Mouse (Mus musculus) forebrain, embryonic 15.5 days (tissue): ENCODE measurements around the gene Stard13. TPM values are rescaled to one million over a fixed set of nuclear protein-coding genes. Genes with fewer than 3 reads are reported as not detected.
A peak's percentile ranks its signal among the peaks of the same experiment; 100 is the strongest.

Source experiments
- ATAC-seq: fragments of 200-750 bp; cut with Nextera tagmentation; replicated peaks from 2 replicates; pipeline ENCODE4 v1.8.0; 2017; ENCODE audit warnings: mild to moderate bottlenecking, moderate TSS enrichment, moderate library complexity
- H3K27ac ChIP-seq: fragments of 300-500 bp; sonication (generic); replicated peaks from 2 replicates; pipeline ENCODE4 v1.5.1; 2015; ENCODE audit warnings: mild to moderate bottlenecking, inconsistent platforms
- H3K27me3 ChIP-seq: fragments of 300-500 bp; sonication (generic); 2 replicates; pipeline ENCODE4 v1.6.1; 2015; ENCODE audit warnings: inconsistent platforms
- H3K36me3 ChIP-seq: fragments of 300-500 bp; sonication (generic); 2 replicates; pipeline ENCODE4 v1.6.1; 2015; ENCODE audit warnings: mild to moderate bottlenecking, inconsistent platforms
- H3K4me1 ChIP-seq: fragments of 300-500 bp; sonication (generic); 2 replicates; pipeline ENCODE4 v1.6.1; 2015; ENCODE audit warnings: inconsistent platforms
- H3K4me2 ChIP-seq: fragments of 300-500 bp; sonication (generic); replicated peaks from 2 replicates; pipeline ENCODE4 v1.6.1; 2015; ENCODE audit warnings: mild to moderate bottlenecking, inconsistent platforms
- H3K4me3 ChIP-seq: fragments of 300-500 bp; sonication (generic); 2 replicates; pipeline ENCODE4 v1.5.1; 2015; ENCODE audit warnings: mild to moderate bottlenecking, inconsistent platforms
- H3K9ac ChIP-seq: fragments of 300-500 bp; sonication (generic); replicated peaks from 2 replicates; pipeline ENCODE4 v1.6.1; 2015; ENCODE audit warnings: mild to moderate bottlenecking, inconsistent platforms
- H3K9me3 ChIP-seq: fragments of 300-500 bp; sonication (generic); 2 replicates; pipeline ENCODE4 v1.6.1; 2016; ENCODE audit warnings: inconsistent platforms
- WGBS: fragments of 180-500 bp; shearing (Covaris S2); methylation state at CpG from one replicate; pipeline ENCODE4 v1.1.7; 2015; ENCODE audit warnings: mixed read lengths; 5-methylcytosine and 5-hydroxymethylcytosine counted together
- polyA plus RNA-seq: library from polyadenylated mRNA; unstranded; fragments of >200 nt; fragmentation: Nextera tagmentation; extraction: Ambion mirVana; gene quantifications from 2 replicates; pipeline ENCODE4 v1.2.1, GENCODE M21; 2015

The Stard13 gene
- polyA plus RNA-seq, 1 experiment from 2014 or later = 4.0 TPM

DNA sequence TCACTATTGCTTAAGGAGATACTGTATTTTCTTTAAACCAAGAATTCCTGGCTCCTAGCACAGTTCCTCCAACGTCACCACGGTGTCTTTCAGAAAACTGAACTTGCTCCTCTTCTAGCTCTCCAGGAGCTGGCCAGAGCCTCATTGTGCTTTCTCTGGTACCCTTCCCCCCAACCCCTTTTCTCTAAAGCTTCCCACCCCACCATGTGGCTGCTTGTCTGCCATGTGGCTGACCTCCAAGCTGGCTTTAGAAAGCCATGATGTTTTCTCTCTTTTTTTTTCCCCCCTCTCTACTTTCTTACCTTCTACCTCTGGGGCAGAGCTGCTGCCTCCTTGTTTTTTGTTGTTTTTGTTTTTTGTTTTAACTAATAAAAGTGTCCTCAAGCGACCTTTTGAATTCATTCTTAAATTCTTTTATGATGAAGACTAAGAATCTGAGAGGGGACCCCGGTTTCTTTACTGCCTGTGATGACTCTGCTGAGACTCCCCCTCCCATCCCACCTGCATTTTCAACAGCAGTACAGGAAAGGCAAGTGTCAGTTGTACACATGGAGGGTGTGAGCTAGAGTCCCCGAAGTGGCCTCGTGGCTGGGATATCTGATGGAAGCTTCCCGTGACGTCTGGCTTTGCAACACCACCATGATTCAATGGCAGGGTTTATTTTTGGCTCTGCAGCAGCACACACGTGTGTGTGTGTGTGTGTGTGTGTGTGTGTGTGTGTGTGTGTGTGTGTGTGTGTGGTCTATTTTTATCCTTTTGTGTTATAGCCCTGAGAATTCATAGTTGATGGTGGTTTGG is 198.7 kb downstream of the Stard13 start:
- H3K36me3 ChIP-seq = no peaks in the 10 kb centered on the region
- no peaks in the 10 kb centered on the region for H3K27me3 ChIP-seq
- 70% methylated on average over 9 of the region's 9 CpGs for WGBS
- no peak overlapping the region for H3K4me3 ChIP-seq
- no peak overlapping the region for H3K9ac ChIP-seq
- no peak overlapping the region for H3K27ac ChIP-seq
- H3K9me3 ChIP-seq = no peaks in the 10 kb centered on the region
- no peak for ATAC-seq
- no peak overlapping the region for H3K4me2 ChIP-seq
- H3K4me1 ChIP-seq = no peaks in the 10 kb centered on the region

DNA sequence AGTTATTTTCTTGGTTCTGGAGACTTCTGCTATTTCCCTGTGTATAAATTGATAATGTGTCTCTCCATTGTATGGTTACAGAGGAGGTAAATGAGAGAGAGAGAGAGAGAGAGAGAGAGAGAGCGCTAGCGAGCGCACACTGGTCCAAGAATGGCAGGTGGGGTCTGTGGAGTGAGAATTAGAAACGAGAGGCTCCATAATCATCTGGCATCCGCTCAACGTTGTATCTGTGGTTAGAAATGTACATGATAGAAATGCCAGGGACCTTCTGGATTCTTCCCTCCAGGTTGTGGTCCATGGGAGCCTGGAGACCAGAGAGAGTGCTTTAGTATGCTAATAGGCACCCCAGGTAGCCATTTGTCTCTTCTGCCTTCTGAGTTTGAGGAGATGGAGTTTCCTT is 204.7 kb downstream of the Stard13 start:
- Histone ChIP-seq H3K27me3 (no peaks in the 10 kb centered on the region), H3K9me3 (no peaks in the 10 kb centered on the region), H3K4me3 (no peak overlapping the region), H3K9ac (no peak overlapping the region), H3K4me2 (no peak overlapping the region), H3K27ac (0 out of 2 replicates have a peak overlapping the region, but pooled peaks have one; percentile 11), H3K36me3 (no peaks in the 10 kb centered on the region), H3K4me1 (peaks cover 15% of the 10 kb centered on the region)
- WGBS = 50% methylated on average over 6 of the region's 6 CpGs
- ATAC-seq = 0 out of 2 replicates have a peak, but pooled peaks have one; percentile 23

DNA sequence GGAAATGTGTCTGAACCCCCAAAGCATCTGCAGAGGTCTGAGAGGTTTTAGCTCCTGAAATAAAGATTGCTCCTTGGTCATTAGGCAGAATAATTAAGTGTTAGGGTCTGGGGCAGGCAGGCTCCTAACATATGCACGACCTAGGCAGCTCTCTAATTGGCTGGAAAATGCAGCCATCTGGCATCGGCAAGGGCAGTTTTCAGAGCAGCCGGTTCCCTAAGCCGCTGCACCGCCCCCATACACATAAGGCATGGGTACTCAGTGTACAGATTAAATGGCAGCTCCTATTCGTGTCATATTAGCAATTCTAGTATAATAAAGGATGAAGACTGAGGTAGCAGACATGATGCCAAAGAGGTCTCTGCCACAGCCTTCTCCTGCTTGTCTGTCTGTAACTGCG is 206.5 kb downstream of the Stard13 start:
- peak; percentile 89 for ATAC-seq
- H3K36me3 ChIP-seq = no peaks in the 10 kb centered on the region
- WGBS = 15% methylated on average over 7 of the region's 7 CpGs
- no peaks in the 10 kb centered on the region for H3K27me3 ChIP-seq
- no peak overlapping the region for H3K4me2 ChIP-seq
- no peak overlapping the region for H3K4me3 ChIP-seq
- peak overlapping the region; percentile 64 for H3K27ac ChIP-seq
- no peak overlapping the region for H3K9ac ChIP-seq
- no peaks in the 10 kb centered on the region for H3K9me3 ChIP-seq
- peaks cover 29% of the 10 kb centered on the region for H3K4me1 ChIP-seq

DNA sequence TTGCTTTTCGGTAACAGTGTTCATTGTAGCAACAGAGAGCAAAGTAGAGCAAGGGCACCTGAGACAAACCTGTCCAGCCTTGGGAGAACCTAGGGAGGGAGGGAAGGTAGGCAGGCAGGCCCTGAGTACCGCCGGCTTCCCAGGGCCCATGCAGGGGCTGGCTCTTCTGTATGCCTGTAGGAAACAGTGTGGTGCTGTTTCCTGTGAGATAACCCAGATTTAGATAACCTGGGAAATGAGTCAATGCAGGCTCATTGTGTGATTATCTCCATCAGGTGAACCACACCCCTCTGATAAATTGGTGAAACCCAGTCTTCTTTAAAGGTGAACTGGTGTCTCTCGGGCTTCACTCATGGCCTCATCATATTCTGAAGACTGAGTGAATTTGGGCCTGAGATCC is 207.6 kb downstream of the Stard13 start:
- Histone ChIP-seq H3K36me3 (no peaks in the 10 kb centered on the region), H3K9me3 (no peaks in the 10 kb centered on the region), H3K27ac (no peak overlapping the region), H3K9ac (no peak overlapping the region), H3K4me2 (no peak overlapping the region), H3K4me3 (no peak overlapping the region), H3K27me3 (no peaks in the 10 kb centered on the region), H3K4me1 (peaks cover 29% of the 10 kb centered on the region)
- 89% methylated on average over 4 of the region's 4 CpGs for WGBS
- ATAC-seq = no peak

DNA sequence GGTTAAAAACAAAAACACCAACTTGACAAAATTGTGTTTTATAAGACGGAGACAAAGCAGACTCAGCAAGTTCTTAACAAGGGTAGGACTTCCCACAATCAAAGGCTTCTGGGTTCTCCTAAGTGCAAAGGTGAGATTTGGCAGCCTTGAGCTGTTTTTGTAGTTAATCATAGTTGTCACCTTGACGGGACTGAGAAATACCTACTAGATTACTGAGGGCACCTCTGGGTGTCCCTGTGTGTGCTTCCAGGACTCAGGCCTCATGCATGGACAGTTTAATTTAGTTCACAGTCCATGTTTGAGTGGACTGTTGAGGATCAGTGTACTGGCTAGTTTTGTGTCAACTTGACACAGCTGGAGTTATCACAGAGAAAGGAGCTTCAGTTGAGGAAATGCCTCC is 209.2 kb downstream of the Stard13 start:
- Histone ChIP-seq H3K4me1 (peaks cover 37% of the 10 kb centered on the region), H3K27ac (no peak overlapping the region), H3K9me3 (no peaks in the 10 kb centered on the region), H3K4me2 (no peak overlapping the region), H3K9ac (no peak overlapping the region), H3K36me3 (no peaks in the 10 kb centered on the region), H3K4me3 (no peak overlapping the region), H3K27me3 (no peaks in the 10 kb centered on the region)
- 89% methylated on average over 2 of the region's 2 CpGs for WGBS
- no peak for ATAC-seq

DNA sequence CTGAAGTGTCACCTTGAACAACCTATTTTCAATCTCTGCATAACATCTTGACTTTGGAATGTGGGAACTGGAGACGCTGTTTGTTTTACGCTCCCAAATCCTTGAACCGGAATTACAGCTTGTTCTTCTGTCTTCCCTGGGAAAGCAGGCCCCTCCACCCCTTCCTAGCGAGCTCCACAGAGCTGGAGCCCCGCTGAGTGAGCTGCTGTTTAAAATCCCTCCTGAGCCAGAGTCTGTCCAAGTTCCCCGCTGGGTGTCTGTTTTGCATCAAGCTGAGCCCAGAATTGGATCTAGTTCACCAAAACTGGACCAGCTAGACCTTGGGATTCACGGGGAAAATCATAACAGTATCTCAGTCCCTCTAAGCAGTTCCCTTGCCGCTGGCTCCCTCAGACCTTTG is 210.2 kb downstream of the Stard13 start:
- Histone ChIP-seq H3K27ac (peak overlapping the region; percentile 47), H3K4me3 (no peak overlapping the region), H3K27me3 (no peaks in the 10 kb centered on the region), H3K9me3 (no peaks in the 10 kb centered on the region), H3K36me3 (no peaks in the 10 kb centered on the region), H3K4me2 (peak overlapping the region; percentile 17; the same call in 1 of the 2 replicates), H3K4me1 (peaks cover 33% of the 10 kb centered on the region), H3K9ac (no peak overlapping the region)
- 14% methylated on average over 8 of the region's 8 CpGs for WGBS
- ATAC-seq = no peak

DNA sequence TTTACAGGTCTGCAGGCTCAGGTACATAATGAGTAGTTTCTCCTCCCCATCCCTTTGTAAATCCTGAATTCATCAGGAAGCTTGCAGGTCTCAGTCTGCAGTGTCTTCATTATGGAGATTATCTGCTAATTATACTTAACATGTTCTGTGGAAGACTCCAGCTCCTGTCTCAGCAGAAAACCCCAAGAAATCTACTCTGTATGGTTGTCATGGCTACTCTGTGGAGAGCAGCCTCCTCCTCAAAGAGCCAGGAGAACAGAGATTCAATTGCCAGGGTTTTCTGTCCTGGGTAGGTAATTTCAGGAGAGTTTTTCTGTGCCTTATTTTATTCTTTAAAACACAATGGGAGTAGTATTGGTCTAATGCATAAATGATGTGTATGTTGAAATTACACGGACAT is 210.7 kb downstream of the Stard13 start:
- Histone ChIP-seq H3K4me3 (no peak overlapping the region), H3K9me3 (no peaks in the 10 kb centered on the region), H3K4me2 (no peak overlapping the region), H3K9ac (no peak overlapping the region), H3K27ac (peak overlapping the region; percentile 47), H3K36me3 (no peaks in the 10 kb centered on the region), H3K27me3 (no peaks in the 10 kb centered on the region), H3K4me1 (peaks cover 31% of the 10 kb centered on the region)
- 10% methylated on average over 1 of the region's 1 CpGs for WGBS
- ATAC-seq = no peak

DNA sequence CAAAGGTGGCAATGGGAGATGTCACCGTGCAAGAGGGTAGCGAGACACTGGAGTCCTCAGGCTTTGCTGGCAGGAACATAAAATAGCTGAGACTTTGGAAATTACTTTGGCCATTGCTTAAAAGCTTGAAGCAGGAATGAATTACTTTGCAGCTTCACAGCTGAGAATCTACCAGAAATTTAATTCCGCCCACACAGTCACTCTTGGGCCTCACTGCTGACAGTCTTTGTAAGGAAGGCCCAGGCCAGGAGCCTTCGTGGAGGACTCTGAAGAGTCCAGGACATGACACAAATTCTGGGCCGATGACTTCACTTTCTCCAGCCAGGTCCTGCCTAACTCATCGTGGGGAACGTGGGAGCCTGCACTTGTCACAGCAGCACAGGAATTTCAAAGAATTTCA is 211.6 kb downstream of the Stard13 start:
- Histone ChIP-seq H3K4me2 (no peak overlapping the region), H3K4me1 (peaks cover 23% of the 10 kb centered on the region), H3K27ac (no peak overlapping the region), H3K4me3 (no peak overlapping the region), H3K36me3 (no peaks in the 10 kb centered on the region), H3K9me3 (no peaks in the 10 kb centered on the region), H3K9ac (no peak overlapping the region), H3K27me3 (no peaks in the 10 kb centered on the region)
- ATAC-seq = no peak
- 88% methylated on average over 7 of the region's 7 CpGs for WGBS

DNA sequence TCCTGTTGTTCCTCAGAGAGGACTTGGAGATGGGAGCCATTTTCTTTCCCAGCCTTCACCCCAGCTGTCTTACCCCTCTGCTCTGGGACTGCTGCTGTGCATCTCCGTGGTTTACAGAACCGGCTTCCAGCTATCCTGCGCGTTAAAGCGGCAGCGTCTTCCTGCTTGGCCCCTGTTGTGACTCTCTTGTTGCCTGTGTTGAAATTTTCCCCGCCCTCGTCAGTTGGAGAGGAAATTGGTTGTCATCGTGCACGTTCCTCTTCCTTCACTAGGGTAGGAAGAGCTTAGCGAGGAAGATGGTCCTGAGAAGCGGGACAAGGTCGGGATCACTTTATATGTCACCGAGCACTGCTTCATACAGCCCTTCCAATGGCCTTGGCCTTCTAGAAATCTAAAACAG is 212.8 kb downstream of the Stard13 start:
- H3K9ac ChIP-seq = no peak overlapping the region
- H3K4me1 ChIP-seq = peaks cover 22% of the 10 kb centered on the region
- no peaks in the 10 kb centered on the region for H3K9me3 ChIP-seq
- WGBS = 85% methylated on average over 14 of the region's 14 CpGs
- H3K4me3 ChIP-seq = no peak overlapping the region
- H3K4me2 ChIP-seq = no peak overlapping the region
- no peak overlapping the region for H3K27ac ChIP-seq
- H3K36me3 ChIP-seq = no peaks in the 10 kb centered on the region
- ATAC-seq = no peak
- H3K27me3 ChIP-seq = no peaks in the 10 kb centered on the region

DNA sequence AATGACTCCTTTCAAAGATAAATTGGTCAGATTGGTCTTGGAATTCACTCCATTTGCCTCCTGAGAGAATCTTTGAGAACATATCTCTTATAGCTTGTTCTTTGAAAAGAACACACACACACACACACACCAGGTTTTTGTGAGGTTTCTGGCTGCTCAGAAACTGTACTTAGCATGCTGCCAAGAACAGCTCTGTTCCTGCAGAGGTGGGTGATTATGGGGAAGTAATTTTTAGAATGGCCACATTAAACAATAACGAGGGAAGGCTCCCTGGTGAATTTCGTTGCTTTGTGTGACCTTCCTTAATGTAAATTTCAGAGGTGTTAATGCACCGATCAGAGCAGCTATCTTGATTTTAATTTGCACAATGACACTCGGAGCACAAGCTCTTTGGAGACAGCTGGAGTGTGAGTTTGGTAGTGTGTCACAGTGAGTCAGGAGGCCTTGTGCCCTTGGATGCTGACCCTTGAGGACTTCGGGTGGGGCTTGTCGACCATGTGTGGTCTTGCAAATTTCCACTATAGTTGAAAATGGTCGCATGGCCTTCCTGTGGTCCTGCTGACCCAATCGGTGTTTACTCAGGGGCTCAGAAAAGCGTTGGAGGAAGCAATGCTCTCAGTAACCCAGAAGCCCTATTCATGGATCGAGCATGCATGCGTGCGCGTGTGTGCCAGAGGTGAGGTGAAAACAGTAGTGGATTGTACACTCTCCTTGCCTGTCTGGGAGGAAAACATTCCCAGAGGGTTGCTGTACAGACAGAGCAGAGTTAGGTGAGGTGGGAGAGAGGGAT is 213.4 kb downstream of the Stard13 start:
- H3K27ac ChIP-seq = no peak overlapping the region
- H3K4me2 ChIP-seq = no peak overlapping the region
- no peaks in the 10 kb centered on the region for H3K27me3 ChIP-seq
- no peak overlapping the region for H3K9ac ChIP-seq
- no peaks in the 10 kb centered on the region for H3K9me3 ChIP-seq
- peaks cover 22% of the 10 kb centered on the region for H3K4me1 ChIP-seq
- ATAC-seq = no peak
- H3K36me3 ChIP-seq = no peaks in the 10 kb centered on the region
- 63% methylated on average over 13 of the region's 13 CpGs for WGBS
- no peak overlapping the region for H3K4me3 ChIP-seq

DNA sequence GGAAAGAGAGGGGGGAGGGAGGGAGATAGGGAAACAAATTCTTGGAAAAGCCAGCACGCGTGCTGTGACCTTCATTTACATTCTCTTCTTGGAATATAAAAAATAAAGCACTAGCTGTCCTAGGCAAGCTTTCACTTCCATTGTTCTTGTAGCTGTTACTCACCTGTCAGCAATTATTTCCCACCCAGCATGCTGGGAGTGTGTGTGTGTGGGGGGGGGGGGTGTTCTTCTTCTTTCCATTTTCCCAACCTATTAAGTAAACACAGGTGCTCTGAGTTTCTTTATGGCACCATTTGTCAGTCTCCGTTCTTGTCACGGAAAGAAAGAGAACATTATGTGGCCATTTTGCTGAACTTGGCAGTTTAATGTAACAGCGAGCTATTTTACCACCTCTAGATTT is 214.7 kb downstream of the Stard13 start:
- Histone ChIP-seq H3K4me2 (no peak overlapping the region), H3K9me3 (no peaks in the 10 kb centered on the region), H3K9ac (no peak overlapping the region), H3K36me3 (no peaks in the 10 kb centered on the region), H3K27me3 (no peaks in the 10 kb centered on the region), H3K27ac (no peak overlapping the region), H3K4me3 (no peak overlapping the region), H3K4me1 (peaks cover 22% of the 10 kb centered on the region)
- WGBS = 70% methylated on average over 5 of the region's 5 CpGs
- ATAC-seq = no peak

DNA sequence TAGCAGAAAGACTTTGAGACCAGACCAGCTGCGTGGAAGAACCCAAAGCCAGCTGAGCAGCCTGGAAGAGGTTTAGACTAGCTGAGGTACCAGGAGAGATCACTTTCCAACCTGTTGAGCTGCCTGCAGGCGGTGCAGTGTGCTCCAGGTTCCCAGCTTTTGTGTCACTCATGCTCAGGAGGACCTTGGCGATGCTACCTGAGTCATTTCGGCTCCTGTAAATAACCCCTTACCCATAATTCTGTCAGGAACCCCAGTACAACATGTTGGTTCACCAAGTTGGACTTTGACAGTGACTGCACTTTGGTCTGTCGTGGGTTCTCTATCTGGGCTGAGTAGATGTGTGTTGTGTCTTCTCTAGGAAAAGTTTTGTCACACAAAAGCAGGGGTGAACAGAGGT is 215.2 kb downstream of the Stard13 start:
- Histone ChIP-seq H3K4me3 (no peak overlapping the region), H3K27ac (no peak overlapping the region), H3K27me3 (no peaks in the 10 kb centered on the region), H3K9ac (no peak overlapping the region), H3K4me1 (peaks cover 18% of the 10 kb centered on the region), H3K4me2 (no peak overlapping the region), H3K36me3 (no peaks in the 10 kb centered on the region), H3K9me3 (no peaks in the 10 kb centered on the region)
- 80% methylated on average over 5 of the region's 5 CpGs for WGBS
- ATAC-seq = no peak
